Mouse (Mus musculus) limb, embryonic 11.5 days (tissue): Measurements from ENCODE around the gene Rpn1. TPM values are rescaled to one million over a fixed set of nuclear protein-coding genes. Genes with fewer than 3 reads are reported as not detected.

Experiments
- ATAC-seq: fragments of 200-750 bp; cut with Nextera tagmentation; 2 replicates; pipeline ENCODE4 v1.8.0; 2017; ENCODE audit warnings: low read depth; ENCODE audit not compliant: insufficient number of reproducible peaks, low FRiP score, low TSS enrichment
- DNase-seq: peaks from one replicate; pipeline ENCODE4 v3.0.0-alpha.2; 2015; ENCODE audit warnings: low spot score
- H3K27ac ChIP-seq: fragments of 300-500 bp; sonication (generic); replicated peaks from 2 replicates; pipeline ENCODE4 v1.5.1; 2014; ENCODE audit warnings: low read depth, mild to moderate bottlenecking, low read length
- H3K27me3 ChIP-seq: fragments of 300-500 bp; sonication (generic); 2 replicates; pipeline ENCODE4 v1.6.1; 2014; ENCODE audit warnings: mild to moderate bottlenecking, low read length, mixed read lengths; ENCODE audit not compliant: control insufficient read depth, insufficient read depth
- H3K36me3 ChIP-seq: fragments of 300-500 bp; sonication (generic); 2 replicates; pipeline ENCODE4 v1.6.1; 2014; ENCODE audit warnings: mild to moderate bottlenecking, low read length, moderate library complexity, mixed read lengths; ENCODE audit not compliant: control insufficient read depth, insufficient read depth
- H3K4me1 ChIP-seq: fragments of 300-500 bp; sonication (generic); 2 replicates; pipeline ENCODE4 v1.6.1; 2014; ENCODE audit warnings: low read length, mixed read lengths; ENCODE audit not compliant: control insufficient read depth, insufficient read depth
- H3K4me2 ChIP-seq: fragments of 300-500 bp; sonication (generic); 2 replicates; pipeline ENCODE4 v1.6.1; 2014; ENCODE audit warnings: low read depth, mild to moderate bottlenecking, moderate library complexity; ENCODE audit not compliant: severe bottlenecking
- H3K4me3 ChIP-seq: fragments of 300-500 bp; sonication (generic); 2 replicates; pipeline ENCODE4 v1.5.1; 2014; ENCODE audit warnings: low read depth, low read length
- H3K9ac ChIP-seq: fragments of 300-500 bp; sonication (generic); 2 replicates; pipeline ENCODE4 v1.6.1; 2014; ENCODE audit warnings: mild to moderate bottlenecking, low read length
- H3K9me3 ChIP-seq: fragments of 300-500 bp; sonication (generic); 2 replicates; pipeline ENCODE4 v1.6.1; 2016; ENCODE audit warnings: low read length; ENCODE audit not compliant: control insufficient read depth
- WGBS: fragments of 180-500 bp; shearing (Covaris S2); extraction: QIAGEN DNeasy Blood & Tissue Kit; methylation state at CpG from one replicate; pipeline ENCODE4 v1.1.7; 2014; 5-methylcytosine and 5-hydroxymethylcytosine counted together
- polyA plus RNA-seq: library from polyadenylated mRNA; unstranded; fragments of >200 nt; fragmentation: Nextera tagmentation; extraction: Ambion mirVana; gene quantifications from 2 replicates; pipeline ENCODE4 v1.2.1, GENCODE M21; 2014

Rpn1 gene
- 332 and 352 TPM in 2 replicates for polyA plus RNA-seq

GRCm38 (mm10) chr6:88084278-88085151 lies at the start of gene Rpn1:
Gene Rpn1 (plus strand): TSS chr6:88084482.
- peak within 1 kb of the TSS; percentile 89 for H3K9ac ChIP-seq
- DNase-seq = peak; percentile 99
- peak within 1 kb of the TSS; percentile 87 for H3K4me3 ChIP-seq
- no peaks in the 10 kb centered on the region for H3K27me3 ChIP-seq
- ATAC-seq = peak; percentile 94
- H3K36me3 ChIP-seq = no peaks in the 10 kb centered on the region; the same call in 1 of the 2 replicates
- no peaks in the 10 kb centered on the region for H3K9me3 ChIP-seq
- H3K27ac ChIP-seq = peak within 1 kb of the TSS; percentile 66
- H3K4me1 ChIP-seq = peaks cover 13% of the 10 kb centered on the region
- H3K4me2 ChIP-seq = peak within 1 kb of the TSS; percentile 82
- WGBS = under 1% methylated on average over 63 of the region's 71 CpGs

GRCm38 (mm10) chr6:88037471-88038045 lies 46.7 kb upstream of the Rpn1 start:
- WGBS = 89% methylated on average over 4 of the region's 4 CpGs
- ATAC-seq (no peak), DNase-seq (no peak)
- Histone ChIP-seq H3K4me3 (no peak overlapping the region), H3K9me3 (no peaks in the 10 kb centered on the region), H3K27ac (no peak overlapping the region), H3K9ac (no peak overlapping the region), H3K4me2 (no peak overlapping the region), H3K27me3 (no peaks in the 10 kb centered on the region), H3K36me3 (no peaks in the 10 kb centered on the region), H3K4me1 (no peaks in the 10 kb centered on the region)

GRCm38 (mm10) chr6:88039426-88039825 lies 44.9 kb upstream of the Rpn1 start:
- Histone ChIP-seq H3K4me3 (no peak overlapping the region), H3K36me3 (no peaks in the 10 kb centered on the region), H3K4me1 (peaks cover 11% of the 10 kb centered on the region), H3K9me3 (no peaks in the 10 kb centered on the region), H3K9ac (no peak overlapping the region), H3K27me3 (no peaks in the 10 kb centered on the region), H3K27ac (no peak overlapping the region), H3K4me2 (no peak overlapping the region)
- WGBS = 100% methylated on average over 4 of the region's 4 CpGs
- DNase-seq (no peak), ATAC-seq (no peak)

- Histone ChIP-seq H3K4me1 (peaks cover 11% of the 10 kb centered on the region), H3K27ac (no peak overlapping the region), H3K27me3 (no peaks in the 10 kb centered on the region), H3K36me3 (no peaks in the 10 kb centered on the region), H3K9ac (no peak overlapping the region), H3K9me3 (no peaks in the 10 kb centered on the region), H3K4me3 (no peak overlapping the region), H3K4me2 (no peak overlapping the region)
- WGBS = 86% methylated on average over 4 of the region's 4 CpGs
- no peak for ATAC-seq
- DNase-seq = no peak
Measured at GRCm38 (mm10) chr6:88041221-88041620, 43.1 kb upstream of the Rpn1 start.

DNA sequence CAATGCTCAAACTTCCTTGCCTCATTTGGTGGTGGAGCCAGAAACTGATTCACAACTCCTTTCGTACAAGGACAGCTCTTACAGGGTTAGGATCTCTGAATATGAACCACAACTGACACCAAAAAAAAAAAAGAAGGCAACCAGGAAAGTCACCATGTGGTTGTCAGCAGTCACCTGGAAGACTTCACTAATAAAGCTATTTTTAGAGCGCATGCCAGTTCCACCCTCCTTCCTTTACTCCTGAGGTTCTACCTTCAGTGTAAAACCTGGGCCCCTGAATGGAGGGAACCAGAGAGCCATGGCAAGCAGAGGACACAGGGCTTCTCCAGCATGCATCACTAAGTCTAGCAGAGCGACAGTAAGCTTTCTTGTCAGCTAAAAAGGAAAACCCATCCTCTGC lies 41.9 kb upstream of the Rpn1 start:
- H3K27ac ChIP-seq = no peak overlapping the region
- DNase-seq (no peak), ATAC-seq (no peak)
- H3K4me3 ChIP-seq = no peak overlapping the region
- no peaks in the 10 kb centered on the region for H3K27me3 ChIP-seq
- H3K4me2 ChIP-seq = no peak overlapping the region
- WGBS = 92% methylated on average over 3 of the region's 3 CpGs
- peaks cover 11% of the 10 kb centered on the region for H3K4me1 ChIP-seq
- H3K36me3 ChIP-seq = no peaks in the 10 kb centered on the region
- H3K9me3 ChIP-seq = no peaks in the 10 kb centered on the region
- no peak overlapping the region for H3K9ac ChIP-seq

DNA sequence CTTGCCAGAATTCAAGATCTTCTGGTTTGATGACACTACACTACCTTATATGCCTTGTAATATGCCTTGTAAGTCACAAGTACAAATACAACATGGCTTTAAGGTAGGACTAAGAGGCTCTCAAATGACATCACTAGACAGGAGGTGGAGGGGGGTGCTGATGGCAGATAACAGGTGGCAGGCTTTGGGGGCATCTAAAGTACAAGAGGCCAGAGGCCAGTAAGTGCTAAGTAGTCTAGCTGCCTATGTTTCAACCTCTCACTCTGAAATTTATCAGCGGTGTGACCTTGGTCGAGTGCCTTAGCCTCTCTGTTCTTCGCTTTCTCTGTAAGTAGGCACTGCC lies 40.1 kb upstream of the Rpn1 start:
- peak overlapping the region; percentile 90 for H3K4me2 ChIP-seq
- peaks cover 11% of the 10 kb centered on the region for H3K4me1 ChIP-seq
- peak overlapping the region; percentile 92 for H3K4me3 ChIP-seq
- ATAC-seq (peak; percentile 19; the same call in 1 of the 2 replicates), DNase-seq (no peak)
- WGBS = 2% methylated on average over 3 of the region's 3 CpGs
- H3K27me3 ChIP-seq = no peaks in the 10 kb centered on the region
- no peak overlapping the region; the same call in 1 of the 2 replicates for H3K27ac ChIP-seq
- peak overlapping the region; percentile 96 for H3K9ac ChIP-seq
- no peaks in the 10 kb centered on the region for H3K36me3 ChIP-seq
- no peaks in the 10 kb centered on the region for H3K9me3 ChIP-seq

GRCm38 (mm10) chr6:88044577-88045405 lies 39.5 kb upstream of the Rpn1 start, which contains the start of gene Rab7:
Gene Rab7 (minus strand): TSS chr6:88045270.
- ATAC-seq = peak; percentile 96
- peak within 1 kb of the TSS; percentile 90 for H3K4me2 ChIP-seq
- WGBS = 1% methylated on average over 73 of the region's 82 CpGs

GRCm38 (mm10) chr6:88045406-88045766 lies 38.9 kb upstream of the Rpn1 start:
- 38% methylated on average over 3 of the region's 3 CpGs for WGBS

More at GRCm38 (mm10) chr6:88044577-88045405, 39.5 kb upstream of the Rpn1 start, which contains the start of gene Rab7:
- Histone ChIP-seq H3K27ac (peak within 1 kb of the TSS; percentile 73; the same call in 1 of the 2 replicates), H3K9ac (peak within 1 kb of the TSS; percentile 96), H3K4me1 (peaks cover 11% of the 10 kb centered on the region), H3K27me3 (no peaks in the 10 kb centered on the region), H3K9me3 (no peaks in the 10 kb centered on the region), H3K4me3 (peak within 1 kb of the TSS; percentile 92), H3K36me3 (no peaks in the 10 kb centered on the region)
- DNase-seq = peak; percentile 97

More at GRCm38 (mm10) chr6:88045406-88045766, 38.9 kb upstream of the Rpn1 start:
- no peak for DNase-seq
- no peak overlapping the region for H3K9ac ChIP-seq
- peak overlapping the region; percentile 90; the same call in 1 of the 2 replicates for H3K4me2 ChIP-seq
- H3K4me3 ChIP-seq = peak overlapping the region; percentile 92
- no peaks in the 10 kb centered on the region for H3K36me3 ChIP-seq
- H3K27me3 ChIP-seq = no peaks in the 10 kb centered on the region
- no peak overlapping the region for H3K27ac ChIP-seq
- ATAC-seq = no peak
- H3K9me3 ChIP-seq = no peaks in the 10 kb centered on the region
- peaks cover 11% of the 10 kb centered on the region for H3K4me1 ChIP-seq
